Mouse (Mus musculus): ENCODE measurements around the gene Xpot.

Xpot gene

DNA sequence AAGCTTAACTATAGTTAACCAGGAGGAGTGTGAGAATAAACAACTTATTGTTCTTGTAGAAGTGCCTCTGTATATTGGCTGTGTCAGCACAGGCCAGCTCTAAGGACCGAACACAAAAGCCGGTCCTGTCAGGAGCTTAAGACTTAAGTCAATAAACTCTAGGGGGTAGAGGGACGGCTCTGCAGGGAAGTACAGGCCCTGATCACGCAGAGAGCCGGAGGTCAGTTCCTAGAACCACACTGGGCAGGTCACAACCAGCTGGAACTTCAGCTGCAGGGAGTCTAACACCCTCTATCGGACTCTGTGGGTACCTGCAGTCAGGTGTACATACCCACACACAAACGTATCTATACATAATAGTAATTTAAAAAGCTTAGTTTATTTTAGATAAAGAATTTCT lies 10.2 kb downstream of the Xpot start:
- no peak for DNase-seq

DNA sequence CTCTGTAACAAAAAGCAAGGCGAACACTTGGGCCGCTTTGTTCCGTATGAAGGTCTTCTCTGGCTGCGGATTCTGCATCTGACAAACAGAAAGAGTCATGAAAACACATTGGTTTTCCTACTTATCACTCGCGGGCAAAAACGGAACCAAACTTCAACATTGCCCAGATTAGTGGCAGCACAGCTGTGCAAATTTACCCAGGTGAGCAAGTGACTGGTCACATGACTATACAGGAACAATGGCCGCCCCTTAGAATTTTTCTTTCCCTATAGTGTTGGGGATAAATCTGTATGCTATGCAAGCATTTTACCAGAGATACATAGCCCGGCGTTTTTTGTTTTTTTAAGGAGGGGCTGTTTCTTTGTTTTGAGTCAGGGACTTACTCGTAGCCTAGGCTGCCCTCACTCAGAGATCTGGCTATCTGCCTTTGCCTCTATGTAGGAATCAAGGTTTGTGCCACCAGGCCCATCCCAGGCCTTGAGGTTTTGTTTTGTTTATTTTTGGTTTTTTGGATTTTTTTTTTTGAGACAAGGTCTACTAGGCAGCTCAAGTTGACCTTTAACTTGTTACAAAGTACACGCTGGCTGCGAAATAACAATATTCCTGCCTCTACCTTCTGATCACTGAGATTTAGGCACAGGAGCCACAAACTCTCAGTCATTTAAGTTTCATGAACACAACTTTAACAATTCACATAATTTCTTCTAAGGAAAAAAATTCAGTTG lies 10.8 kb downstream of the Xpot start:
- DNase-seq = no peak

- no peak for DNase-seq
Observed at GRCm38 (mm10) chr10:121613570-121613969, 12.6 kb downstream of the Xpot start.

DNA sequence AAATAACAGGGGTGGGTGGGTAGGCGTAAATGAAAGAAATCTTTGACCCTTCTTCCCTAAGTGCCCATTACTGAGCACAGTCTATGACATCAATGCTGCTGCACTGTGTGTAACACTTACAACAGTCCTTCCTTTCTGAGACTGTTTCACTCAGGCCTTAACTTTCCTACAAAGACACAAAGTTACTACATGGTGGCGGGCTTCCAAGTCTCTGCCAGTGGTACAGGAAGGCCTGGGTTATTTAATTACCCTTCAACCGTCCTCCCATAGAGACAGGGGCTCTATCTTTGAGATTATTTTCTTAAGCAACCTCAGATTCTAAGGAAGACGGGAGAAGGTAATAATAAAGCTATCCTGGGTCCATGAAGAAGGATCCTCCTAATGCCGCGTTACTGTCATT lies 13.7 kb downstream of the Xpot start:
- no peak for DNase-seq

DNA sequence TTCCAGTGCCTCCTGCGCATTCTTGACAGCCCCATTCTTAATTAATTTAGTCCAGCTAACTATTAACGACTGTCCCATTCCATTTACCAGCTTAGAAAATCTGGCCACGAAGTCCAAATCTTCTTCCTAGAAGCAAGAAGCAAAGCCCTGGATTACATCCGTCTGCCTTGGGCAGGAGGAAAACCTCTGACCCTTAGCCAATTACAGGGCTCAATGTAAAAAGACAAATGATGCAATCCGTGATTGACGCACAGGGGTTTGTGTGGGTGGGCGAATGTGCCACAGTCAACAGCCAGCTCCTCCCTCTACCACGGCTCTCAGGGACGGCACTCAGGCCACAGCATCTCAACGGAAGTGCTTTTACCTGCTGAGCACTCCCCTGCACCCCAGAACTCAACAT lies 14.5 kb downstream of the Xpot start:
- no peak for DNase-seq

GRCm38 (mm10) chr10:121608177-121608576 lies 18.0 kb downstream of the Xpot start:
- DNase-seq = no peak

- no peak for DNase-seq
Observed at GRCm38 (mm10) chr10:121604632-121605344, 21.3 kb downstream of the Xpot start.

GRCm38 (mm10) chr10:121603556-121603955 lies 22.6 kb downstream of the Xpot start:
- DNase-seq = no peak

GRCm38 (mm10) chr10:121601272-121601671 lies 24.9 kb downstream of the Xpot start:
- DNase-seq = no peak

- DNase-seq = no peak
Observed at GRCm38 (mm10) chr10:121596580-121596979, 29.6 kb downstream of the Xpot start.

DNA sequence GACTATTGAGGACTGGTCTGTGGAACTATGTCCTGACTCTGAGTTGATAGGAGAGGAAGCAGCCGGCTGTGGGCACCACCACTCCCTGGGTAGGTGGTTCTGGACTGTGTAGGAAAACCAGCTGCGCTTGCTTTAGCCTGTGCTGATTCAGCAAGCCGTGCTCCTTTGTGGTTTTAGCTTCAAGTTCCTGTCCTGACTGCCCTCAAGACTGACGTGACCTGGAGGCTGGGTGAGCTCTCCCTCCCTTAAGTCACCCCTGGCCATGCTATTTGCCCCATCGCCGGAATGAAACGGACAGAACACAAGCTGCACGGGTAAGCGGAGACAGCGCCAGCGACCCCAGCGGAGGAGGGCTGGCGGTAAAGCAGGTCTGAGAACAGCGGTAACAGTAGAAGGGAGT lies 35.0 kb downstream of the Xpot start:
- DNase-seq = no peak

- no peak for DNase-seq
Observed at GRCm38 (mm10) chr10:121587371-121587840, 38.7 kb downstream of the Xpot start.

GRCm38 (mm10) chr10:121586675-121587370 lies 39.3 kb downstream of the Xpot start, which contains the start of gene Tbk1:
Gene Tbk1, minus strand, starts transcription at chr10:121586787.
- peak; percentile 94 for DNase-seq

- DNase-seq = no peak
Observed at GRCm38 (mm10) chr10:121585791-121586642, 40.1 kb downstream of the Xpot start.

DNA sequence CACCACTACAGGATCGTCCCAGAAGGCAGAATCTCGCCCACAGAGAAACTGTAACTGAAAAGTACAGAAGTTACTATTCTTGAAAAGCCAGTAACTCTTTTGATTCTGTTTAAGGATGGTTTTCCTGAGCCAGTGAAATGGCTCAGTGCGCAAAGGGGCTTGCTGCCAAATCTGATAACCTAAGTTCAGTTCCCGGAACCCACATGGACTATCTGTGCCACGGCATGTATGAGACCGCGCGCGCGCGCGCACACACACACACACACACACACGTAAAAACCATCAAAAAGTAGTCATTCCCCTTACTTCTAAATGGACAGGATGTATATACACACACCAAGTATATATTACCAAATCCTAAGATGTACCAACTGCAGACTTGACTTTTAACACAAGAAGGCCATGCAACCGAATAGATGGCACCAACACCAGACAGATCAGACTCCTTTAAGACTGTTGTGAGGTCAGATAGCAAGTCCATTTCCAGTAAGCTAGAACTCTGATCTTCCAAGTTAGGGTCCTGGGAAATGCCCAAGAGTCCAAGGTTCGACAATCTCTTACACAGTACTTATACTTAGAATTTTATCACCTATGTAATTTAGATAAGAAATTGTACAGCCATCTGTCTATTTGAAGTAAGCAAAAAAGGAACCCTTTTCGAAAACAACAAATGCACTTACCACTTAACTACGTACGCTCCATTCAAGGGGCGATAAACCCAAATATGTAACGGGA lies 40.9 kb downstream of the Xpot start:
- no peak for DNase-seq

DNA sequence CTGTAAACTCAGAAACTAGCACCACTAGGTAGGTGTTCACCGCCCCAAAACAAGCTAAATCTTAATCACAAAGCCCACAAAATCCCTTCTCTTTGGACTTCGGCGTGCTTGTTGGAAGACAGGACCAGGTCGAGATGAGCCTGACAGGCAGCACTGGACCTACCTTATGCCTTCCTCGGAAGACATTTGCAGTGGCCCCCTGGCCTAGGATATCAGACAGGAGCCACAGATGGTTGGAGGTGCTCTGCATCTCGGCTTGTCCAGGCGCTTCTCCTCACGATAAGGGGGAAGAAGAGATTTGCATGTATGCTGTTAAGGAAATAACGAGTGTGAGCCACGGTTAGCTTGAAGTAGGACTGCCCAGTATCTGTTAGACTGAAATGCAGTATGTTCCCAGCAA lies 42.1 kb downstream of the Xpot start:
- no peak for DNase-seq

GRCm38 (mm10) chr10:121583016-121583415 lies 43.1 kb downstream of the Xpot start:
- DNase-seq = no peak

DNA sequence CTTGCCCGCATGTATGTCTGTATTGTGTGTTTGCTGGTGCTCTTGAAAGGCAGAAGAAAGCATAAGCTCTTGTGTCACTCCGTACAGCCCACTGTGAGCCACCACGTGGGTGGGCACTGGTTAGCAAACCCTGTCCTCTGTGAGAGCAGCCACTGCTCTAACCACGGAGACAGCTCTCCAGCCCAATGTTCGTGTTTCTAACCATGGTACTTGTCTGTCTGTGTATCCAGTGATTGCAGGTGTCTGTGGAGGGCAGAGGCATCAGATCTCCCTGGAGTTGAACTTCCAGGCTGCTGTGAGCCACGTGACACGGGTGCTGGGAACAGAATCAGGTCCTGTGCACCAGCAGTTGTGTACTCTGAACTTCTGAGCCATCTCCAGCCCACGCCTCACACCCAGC lies 43.8 kb downstream of the Xpot start:
- no peak for DNase-seq

- no peak for DNase-seq
Observed at GRCm38 (mm10) chr10:121581405-121581804, 44.7 kb downstream of the Xpot start.

DNA sequence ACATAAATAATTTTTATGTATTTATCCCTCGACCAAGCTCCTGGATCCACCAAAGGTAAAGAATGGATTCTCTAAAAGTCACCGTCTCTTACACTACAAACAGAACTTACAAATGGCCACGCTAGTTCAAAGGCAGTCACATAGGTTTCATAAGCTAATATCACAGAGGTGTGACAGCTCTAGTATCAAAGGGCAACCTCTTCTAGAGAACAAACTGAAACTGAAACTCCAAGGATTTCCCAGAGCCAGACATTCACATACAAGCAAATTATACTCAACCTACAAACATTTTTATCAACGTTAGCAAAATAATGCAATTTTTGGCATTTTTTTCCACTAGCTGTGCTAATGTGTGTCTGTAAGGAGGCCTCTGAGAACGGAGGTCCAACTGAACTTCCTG lies 45.8 kb downstream of the Xpot start:
- no peak for DNase-seq

GRCm38 (mm10) chr10:121576372-121576771 lies 49.8 kb downstream of the Xpot start:
- DNase-seq = no peak

DNA sequence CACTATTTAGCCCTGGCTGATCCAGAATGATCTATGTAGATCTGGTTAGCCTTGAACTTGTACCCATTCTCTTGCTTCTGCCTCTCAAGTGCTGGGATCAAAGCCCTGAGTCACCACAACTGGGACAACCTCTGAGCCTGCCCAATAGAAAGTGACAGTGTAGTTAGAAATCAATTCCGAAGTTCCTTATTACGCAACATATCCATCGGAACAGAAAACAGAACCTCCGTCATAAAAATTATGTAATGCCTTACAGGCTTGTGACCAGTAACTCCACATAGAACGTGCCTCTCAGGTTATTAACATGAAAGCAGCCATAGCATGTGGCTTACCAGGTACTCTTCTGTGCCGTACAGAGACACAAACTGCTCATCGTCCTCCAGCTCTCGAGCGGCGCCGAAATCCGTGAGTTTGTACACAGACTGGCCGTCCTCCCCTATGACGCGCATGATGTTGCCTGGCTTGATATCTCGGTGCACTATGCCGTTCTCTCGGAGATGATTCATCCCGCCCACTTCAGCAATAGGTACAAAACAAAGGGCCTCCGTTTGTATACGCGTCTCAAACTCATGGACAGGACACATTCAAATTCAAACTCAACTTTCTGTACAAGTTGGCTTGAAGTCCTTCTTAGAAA lies 54.5 kb downstream of the Xpot start:
- no peak for DNase-seq

All from thymus, postnatal 14 days (tissue).